Mouse (Mus musculus) retina, adult 2 months (tissue): ENCODE data around the gene Lrrc9.

ENCODE experiments used
- DNase-seq: peaks from one replicate; pipeline ENCODE4 v3.0.0-alpha.2; 2012; ENCODE audit warnings: low read depth, low spot score

Lrrc9 gene

DNA sequence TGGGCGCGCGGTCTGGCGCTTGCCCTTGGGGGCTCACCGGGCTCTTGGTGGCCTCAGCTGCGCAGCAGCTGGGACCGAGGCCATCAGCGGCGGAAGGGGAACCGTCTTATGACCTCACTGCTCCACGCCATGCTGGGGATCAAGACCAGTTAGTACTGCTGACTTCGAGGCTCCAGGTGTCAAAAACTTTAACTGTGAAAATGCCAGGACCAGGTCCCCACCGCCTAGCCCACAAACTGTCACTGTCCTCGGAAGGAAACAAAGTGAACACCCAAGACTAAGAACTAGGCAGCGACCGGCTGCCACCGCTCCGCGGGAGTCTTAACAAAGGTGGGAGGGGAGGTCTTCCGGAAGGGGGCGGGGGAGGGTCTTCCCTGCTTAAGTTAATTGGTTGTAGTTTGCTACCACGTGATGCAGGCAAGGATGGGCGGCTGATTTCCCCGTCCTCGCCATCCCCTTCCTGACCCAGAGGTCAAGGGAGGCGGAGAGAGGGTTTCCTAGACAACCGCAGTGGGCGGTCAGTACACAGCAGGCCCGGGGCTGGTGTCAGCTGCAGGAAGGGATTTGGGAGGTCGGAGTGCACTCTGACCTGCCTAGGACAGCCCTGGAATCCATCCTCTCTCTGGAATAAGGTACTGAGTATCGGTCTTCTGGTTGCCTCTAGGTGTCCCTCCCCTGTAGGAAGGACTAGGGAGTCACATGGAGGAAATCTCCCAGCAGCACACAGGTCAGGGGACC lies at the start of gene Lrrc9:
TSS of gene Lrrc9 (plus strand) at position 28 of the 738 bp plus-strand sequence.
- no peak for DNase-seq

DNA sequence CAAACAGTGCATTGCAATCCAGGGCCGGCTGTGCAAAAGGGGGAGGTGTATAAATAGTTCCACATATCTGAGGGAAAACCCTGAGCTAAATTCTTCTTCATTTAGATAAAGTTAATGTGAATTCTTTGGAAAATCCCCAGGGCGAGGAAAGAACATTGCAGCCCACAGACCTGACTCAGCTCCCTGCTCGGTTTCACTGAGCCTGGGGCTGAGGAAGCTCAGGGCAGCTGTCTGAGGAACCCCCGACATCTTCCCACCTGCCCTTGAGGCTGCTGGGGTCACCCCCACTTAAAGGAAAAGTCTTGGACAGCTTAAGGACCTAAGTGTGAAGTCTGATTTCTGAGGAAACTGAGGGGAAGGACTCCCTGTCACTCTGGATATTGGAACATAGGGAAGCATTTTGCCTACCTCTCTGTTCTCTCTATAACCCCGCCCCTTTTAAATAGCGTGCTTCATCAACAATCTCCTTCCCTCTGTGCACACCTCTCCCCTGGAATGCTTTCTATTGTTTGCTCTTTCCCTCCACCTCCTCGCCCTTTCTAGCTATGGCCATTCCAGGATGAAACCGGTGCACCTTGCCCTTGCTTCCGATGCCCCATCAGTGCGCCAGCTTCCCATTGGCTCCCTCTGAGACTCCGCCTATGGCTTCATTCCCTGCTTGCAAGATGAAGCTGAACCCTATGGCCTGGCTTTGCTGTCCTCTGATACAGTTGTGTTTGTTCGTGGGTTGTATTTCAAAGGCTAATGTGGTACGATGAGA lies 48.4 kb upstream of the Lrrc9 start:
- DNase-seq = no peak

GRCm38 (mm10) chr12:72405031-72405430 lies 36.6 kb upstream of the Lrrc9 start:
- DNase-seq = no peak

GRCm38 (mm10) chr12:72407146-72407545 lies 34.5 kb upstream of the Lrrc9 start:
- no peak for DNase-seq

DNA sequence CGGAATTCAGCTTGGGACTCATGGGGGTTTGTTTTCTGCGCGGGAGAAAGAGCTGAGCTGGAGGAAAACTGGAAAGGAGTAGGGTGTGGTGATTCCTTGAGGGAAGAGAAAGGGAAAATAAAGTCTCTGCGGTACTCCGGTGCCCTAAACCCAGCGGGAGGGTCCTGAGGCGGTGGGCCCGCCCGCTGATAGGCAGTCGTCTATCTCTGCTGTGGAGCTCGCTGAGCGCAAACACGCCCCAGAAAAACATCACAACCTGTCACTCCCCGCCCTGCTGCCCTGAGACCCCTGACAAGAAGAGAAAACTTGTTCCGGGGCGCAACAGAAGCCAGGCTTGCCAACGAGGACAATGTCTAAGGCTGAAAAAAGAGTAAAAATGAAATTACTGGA lies 34.0 kb upstream of the Lrrc9 start:
- DNase-seq = no peak

DNA sequence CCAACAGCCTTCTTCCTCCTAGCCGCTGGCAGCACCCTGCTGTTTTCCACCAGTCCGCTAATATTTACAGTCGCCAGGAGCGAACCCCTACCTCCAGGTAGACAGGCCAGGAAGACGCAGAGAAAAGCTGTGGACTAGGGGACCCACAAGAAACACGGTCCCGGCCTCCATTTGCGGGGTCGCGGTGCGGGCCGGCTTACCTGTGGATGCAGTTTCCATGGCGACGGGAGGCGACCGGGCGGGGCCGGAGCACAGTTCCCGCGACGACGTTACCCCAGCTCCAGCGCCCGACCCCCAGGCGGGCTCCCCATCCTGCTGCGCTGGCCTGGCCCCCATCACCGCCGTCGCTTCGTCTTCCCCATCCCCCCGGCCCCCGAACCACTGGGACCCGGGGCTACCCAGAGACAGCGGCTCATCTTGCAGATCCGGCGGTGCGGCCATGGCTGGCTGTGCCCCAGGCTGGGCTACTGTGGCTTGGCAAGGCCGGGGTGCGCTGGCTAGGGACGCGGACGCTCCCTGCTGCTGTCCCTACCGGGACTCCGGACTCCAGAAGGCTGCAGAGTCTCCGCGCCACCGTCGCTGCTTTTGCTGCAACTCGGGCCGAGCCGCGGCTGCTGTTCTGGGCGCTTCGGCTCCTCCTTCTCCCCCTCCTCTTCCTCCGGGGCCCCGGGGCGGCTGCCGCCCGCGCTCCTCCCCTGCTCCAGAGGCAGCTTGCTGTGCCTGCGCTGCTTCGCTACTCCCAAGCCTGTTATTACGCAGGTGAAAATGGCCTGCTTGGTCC lies 33.4 kb upstream of the Lrrc9 start:
- peak; percentile 47 for DNase-seq

- no peak for DNase-seq
Measured at GRCm38 (mm10) chr12:72408954-72409353, 32.7 kb upstream of the Lrrc9 start, which contains the start of gene Rtn1. Rtn1 (minus strand) TSS chr12:72409054.

GRCm38 (mm10) chr12:72417762-72418161 lies 23.9 kb upstream of the Lrrc9 start:
- DNase-seq = no peak

DNA sequence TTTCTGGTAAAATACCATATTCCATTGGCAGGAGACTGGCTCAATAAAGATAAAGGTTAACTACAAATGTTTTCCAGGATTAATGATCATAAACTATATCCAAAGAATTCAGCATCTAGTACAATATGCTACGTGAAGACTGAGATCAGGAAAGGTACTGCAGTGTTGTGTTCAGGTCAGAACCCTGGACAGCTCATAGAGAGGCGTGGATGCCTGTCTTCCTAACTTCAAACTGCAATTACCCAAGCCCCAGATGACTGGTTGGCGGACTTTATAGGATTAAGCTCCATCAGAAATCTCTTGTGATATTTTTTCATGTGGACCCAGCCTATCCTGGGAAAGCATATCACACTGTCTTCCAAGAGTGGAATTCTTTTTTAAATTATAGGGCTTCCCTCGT lies 19.0 kb upstream of the Lrrc9 start:
- DNase-seq = no peak

DNA sequence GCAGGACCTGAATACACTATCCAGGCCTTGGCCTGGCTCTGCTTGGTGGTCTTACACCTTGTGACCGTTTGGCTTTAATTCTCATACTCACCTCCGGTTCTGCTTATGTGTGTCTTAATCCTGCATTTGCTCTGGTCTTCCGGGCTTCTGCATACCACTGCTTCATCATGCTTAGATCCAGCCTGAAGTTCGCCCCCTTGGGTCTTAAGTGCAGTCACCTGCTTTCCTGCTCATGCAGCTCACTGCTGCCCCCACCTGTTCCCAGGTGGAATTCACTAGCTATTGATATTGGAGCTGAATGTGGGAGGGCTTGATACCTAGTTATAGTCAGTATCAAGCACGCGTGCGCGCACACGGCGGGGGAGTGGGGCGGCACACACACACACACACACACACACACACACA lies 13.9 kb upstream of the Lrrc9 start:
- peak; percentile 61 for DNase-seq

- no peak for DNase-seq
Measured at GRCm38 (mm10) chr12:72432209-72432608, 9.5 kb upstream of the Lrrc9 start.

DNA sequence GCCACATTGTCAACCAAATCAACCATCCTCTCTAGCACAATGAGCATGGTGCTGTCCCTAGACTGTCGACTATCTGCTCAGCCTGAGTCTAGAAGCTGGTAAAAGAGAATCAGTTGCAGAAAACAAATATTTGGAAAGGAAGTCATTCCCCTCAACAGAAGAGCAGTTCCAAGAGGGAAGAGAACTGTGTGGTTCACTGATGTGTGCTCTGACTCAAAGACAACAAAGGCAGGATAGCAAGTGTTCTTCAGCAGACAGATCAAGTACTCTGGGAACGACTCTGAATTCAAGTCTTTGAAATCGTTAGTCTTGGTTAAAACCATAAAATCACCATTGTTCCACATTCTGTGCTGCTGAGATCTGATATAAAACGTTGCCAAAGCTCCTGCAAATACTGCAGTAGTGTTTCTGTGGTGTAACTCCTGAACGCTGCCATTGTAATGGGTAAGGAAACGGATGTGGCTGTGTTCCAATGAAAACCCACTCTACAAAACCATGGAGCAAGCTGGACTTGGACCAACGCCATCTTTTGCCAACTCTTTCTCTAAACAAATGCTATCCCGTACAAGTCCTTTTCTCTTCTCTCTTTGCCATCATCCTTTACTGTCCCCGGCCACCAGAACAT lies 8.3 kb upstream of the Lrrc9 start:
- no peak for DNase-seq

DNA sequence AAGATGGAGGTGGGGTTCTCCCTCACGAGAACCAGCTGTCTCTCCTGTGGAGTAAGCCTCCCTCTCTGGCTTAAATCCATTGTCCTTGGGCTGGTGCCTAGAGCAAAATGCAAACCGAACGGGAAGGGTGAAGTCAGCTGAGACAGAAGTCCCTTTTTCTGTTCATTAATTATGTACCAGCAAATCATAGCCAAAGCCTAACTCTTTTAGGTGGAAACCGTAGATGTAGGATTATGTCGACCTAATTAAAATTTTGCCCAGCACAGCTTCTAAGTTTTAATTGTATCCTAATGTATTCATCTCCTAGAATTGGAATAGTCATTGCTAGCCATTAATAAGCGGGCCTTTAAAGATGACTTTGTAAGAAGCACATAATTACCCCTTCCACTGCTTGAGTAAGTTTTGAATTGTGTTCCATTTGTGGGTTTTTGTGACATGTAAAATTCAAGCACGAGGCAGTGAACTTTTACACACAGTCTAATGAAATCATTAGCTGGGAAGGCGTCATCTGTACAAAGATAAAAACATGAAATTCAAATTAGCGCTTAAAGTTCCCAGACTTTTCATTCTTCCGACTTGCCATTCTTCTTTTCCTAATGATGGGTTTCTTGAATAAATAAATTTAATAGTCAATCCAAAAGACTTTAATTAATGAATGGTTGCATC lies 3.9 kb upstream of the Lrrc9 start:
- no peak for DNase-seq

DNA sequence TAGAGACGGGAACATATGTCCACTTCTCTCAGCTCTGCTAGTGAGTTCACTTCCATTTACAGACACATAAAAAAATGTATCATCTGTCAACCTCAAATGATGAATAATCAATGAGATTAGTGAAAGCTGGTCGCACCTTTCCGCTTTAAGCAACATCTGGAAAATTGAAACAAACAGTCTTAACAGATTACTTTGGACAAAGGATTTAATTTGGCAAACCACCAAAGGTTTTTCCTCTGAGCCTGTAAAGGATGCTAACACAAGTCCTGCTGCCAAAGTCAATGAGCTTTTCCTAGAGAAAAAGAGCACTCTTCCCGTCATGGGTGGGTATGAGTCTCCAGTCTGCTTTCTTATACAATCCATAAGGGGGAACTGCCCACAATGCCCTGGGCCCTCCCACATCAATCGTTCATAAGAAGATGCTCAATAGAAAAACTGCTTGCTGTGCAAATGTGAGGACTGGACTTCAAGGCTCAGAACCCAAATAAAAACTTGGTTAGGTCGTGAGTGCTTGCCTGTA lies 2.6 kb upstream of the Lrrc9 start:
- no peak for DNase-seq

DNA sequence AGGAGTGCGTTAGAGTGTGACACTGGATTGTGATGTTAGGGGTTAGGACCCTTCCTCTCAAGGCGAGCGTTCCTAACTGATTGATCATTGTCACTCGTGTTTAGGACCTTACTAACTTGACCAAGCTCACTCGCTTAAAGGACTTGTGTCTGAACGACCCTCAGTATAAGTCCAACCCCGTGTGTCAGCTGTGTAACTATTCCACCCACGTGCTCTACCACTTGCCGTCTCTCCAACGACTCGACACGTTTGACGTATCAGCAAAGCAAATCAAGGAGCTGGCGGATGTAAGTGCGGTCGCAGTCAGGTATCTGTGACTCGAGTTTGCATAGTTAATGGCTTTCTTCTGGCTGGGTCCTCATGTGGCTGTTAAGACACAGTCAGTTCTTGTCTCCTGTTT lies 12.3 kb downstream of the Lrrc9 start:
- DNase-seq = no peak

- peak; percentile 29 for DNase-seq
Measured at GRCm38 (mm10) chr12:72461191-72461893, 19.7 kb downstream of the Lrrc9 start.

GRCm38 (mm10) chr12:72461894-72462530 lies 20.3 kb downstream of the Lrrc9 start:
- DNase-seq = peak; percentile 56

DNA sequence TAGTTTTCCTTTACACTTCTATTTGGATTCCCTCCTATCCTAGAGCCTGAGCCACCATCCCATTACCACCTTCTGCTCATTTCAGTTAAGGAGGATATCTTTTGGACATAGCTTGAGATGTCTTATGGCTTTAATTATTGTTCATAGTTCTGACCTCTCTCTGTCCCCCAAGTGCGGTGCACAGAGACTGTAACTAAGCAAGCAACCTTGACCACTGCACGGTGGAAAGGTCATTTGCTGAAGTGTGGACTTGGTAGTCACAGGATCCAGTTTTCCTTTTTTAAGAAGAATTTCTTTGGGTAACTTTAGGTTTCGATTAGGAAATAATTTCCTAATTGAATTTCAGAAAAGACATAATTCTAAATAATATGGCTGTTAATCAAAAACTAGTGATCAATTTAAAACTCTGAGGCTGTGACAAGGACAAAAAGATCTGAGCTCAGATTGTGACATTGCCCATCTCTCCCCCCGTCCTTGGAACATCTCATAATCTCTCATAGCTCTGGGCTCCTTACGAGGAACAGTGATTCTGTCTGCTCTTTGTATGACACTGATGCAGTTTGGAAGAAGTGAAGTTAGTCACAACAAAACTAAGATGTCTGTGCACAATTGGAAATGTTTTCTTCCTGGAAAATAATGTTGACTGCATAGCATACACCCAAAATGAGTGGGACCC lies 24.3 kb downstream of the Lrrc9 start:
- DNase-seq = no peak

DNA sequence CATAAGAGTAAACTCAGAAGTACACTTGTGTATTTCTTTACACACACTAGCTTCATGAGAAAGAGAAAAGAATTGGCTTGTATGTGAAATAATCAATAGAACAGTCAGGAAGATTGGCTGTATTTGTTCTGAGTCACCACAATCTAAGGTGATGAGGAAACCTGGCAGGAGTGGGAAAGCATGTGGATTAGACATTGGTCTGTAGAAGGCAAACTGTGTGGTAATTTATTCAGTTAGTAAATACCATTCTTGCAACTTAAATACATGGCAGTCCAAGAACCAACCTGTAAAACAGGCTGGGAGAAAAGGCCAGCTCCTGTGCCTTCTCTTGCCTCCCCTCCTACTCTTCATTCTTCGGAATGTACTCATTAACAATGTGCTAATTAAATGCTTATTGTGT lies 25.6 kb downstream of the Lrrc9 start:
- no peak for DNase-seq
